Mouse (Mus musculus) brain, embryonic 14.5 days (tissue): ENCODE results near the gene Gpn3.

Source experiments
- CTCF ChIP-seq: fragments of 200-500 bp; IDR thresholded peaks from 2 replicates; pipeline ENCODE4 v1.5.1; 2012; ENCODE audit warnings: inconsistent platforms, mild to moderate bottlenecking, moderate library complexity, borderline replicate concordance; ENCODE audit not compliant: insufficient read depth, insufficient read length; ENCODE audit errors: extremely low read depth
- POLR2A ChIP-seq: fragments of 200-500 bp; IDR thresholded peaks from 2 replicates; pipeline ENCODE4 v1.6.1; 2012; ENCODE audit warnings: mild to moderate bottlenecking, inconsistent platforms, borderline replicate concordance; ENCODE audit not compliant: poor library complexity, insufficient read depth, insufficient read length, severe bottlenecking; ENCODE audit errors: extremely low read depth

GRCm38 (mm10) chr5:122411892-122412291 lies 40.2 kb downstream of the Gpn3 start:
- no peak for TF ChIP-seq POLR2A
- no peak for TF ChIP-seq CTCF
